Mouse (Mus musculus): ENCODE results near the gene Rnase9. TPM values are rescaled to one million over a fixed set of nuclear protein-coding genes. Genes with fewer than 3 reads are reported as not detected.

Gene Rnase9
- total RNA-seq, 2 experiments from 2014 or later: not detected

Other genes with a start within 250 kb of the Rnase9 start
- gene Ccnb1ip1, start 234.1 kb downstream of the Rnase9 start, total RNA-seq (2021): under 1 TPM; 0.24 to 0.78 TPM
- gene Parp2, start 234.0 kb downstream of the Rnase9 start, total RNA-seq (2021): 10 to 100 TPM; 28.7 to 31.1 TPM
- 10 to 100 TPM; 18.8 to 26.2 TPM for gene Tep1, start 171.3 kb downstream of the Rnase9 start, total RNA-seq (2021)
- gene Klhl33, start 144.4 kb downstream of the Rnase9 start, total RNA-seq (2021): 1 to 10 TPM; 2.1 to 7.9 TPM
- 10 to 100 TPM; 62.7 to 76.7 TPM for gene Osgep, start 117.0 kb downstream of the Rnase9 start, total RNA-seq (2021)
- gene Apex1, start 116.9 kb downstream of the Rnase9 start, total RNA-seq (2021): 10 to 100 TPM; 69.9 to 71.6 TPM
- gene Pip4p1, start 111.0 kb downstream of the Rnase9 start, total RNA-seq (2021): 10 to 100 TPM; 41.0 to 46.3 TPM
- 10 to 100 TPM; 36.8 to 53.0 TPM for gene Pnp, start 110.8 kb downstream of the Rnase9 start, total RNA-seq (2021)
- 10 to 100 TPM; 37.1 to 48.5 TPM for gene Gm49342, start 97.4 kb downstream of the Rnase9 start, total RNA-seq (2021)
- 1 to 10 TPM; 2.1 to 2.7 TPM for gene Pnp2, start 85.9 kb downstream of the Rnase9 start, total RNA-seq (2021)
- under 1 TPM; 0.24 to 0.33 TPM for gene Rnase10, start 34.1 kb downstream of the Rnase9 start, total RNA-seq (2021)
- not detected for gene Rnase11, start 8.3 kb upstream of the Rnase9 start, total RNA-seq (2021)
- not detected for gene Rnase12, start 15.8 kb upstream of the Rnase9 start, total RNA-seq (2021)
- gene Olfr750, start 32.6 kb upstream of the Rnase9 start, total RNA-seq (2021): not detected
- gene Rnase4, start 49.2 kb upstream of the Rnase9 start, total RNA-seq (2021): 100 to 1,000 TPM in 1 of 2 experiments, 10 to 100 TPM in 1; 78.4 to 110 TPM
- gene Ang, start 49.3 kb upstream of the Rnase9 start, total RNA-seq (2021): 10 to 100 TPM; 14.3 to 22.4 TPM
- not detected for gene Eddm3b, start 72.6 kb upstream of the Rnase9 start, total RNA-seq (2021)
- 1 to 10 TPM; 1.6 to 2.0 TPM for gene Rnase6, start 82.0 kb upstream of the Rnase9 start, total RNA-seq (2021)
- gene Rnase1, start 104.9 kb upstream of the Rnase9 start, total RNA-seq (2021): not detected
- not detected for gene Rnase2b, start 120.4 kb upstream of the Rnase9 start, total RNA-seq (2021)
- gene Ang2, start 157.3 kb upstream of the Rnase9 start, total RNA-seq (2021): not detected
- gene Ear14, start 161.5 kb upstream of the Rnase9 start, total RNA-seq (2021): not detected
- gene Rnase2a, start 214.2 kb upstream of the Rnase9 start, total RNA-seq (2021): under 1 TPM; 0.61 to 0.96 TPM

Data from adrenal gland, postnatal 10 days (tissue).